Mouse (Mus musculus) hindbrain, embryonic 16.5 days (tissue): ENCODE data around the gene Gm13871. TPM values are rescaled to one million over a fixed set of nuclear protein-coding genes. Genes with fewer than 3 reads are reported as not detected.
"Not testable (repeated sequence)": the region's sequence is repeated elsewhere in the genome, so short reads cannot be mapped to it uniquely, and the experiment has no call there.

Source experiments
- ATAC-seq: fragments of 200-750 bp; cut with Nextera tagmentation; 2 replicates; pipeline ENCODE4 v1.8.0; 2017; ENCODE audit warnings: moderate TSS enrichment, moderate library complexity
- H3K27ac ChIP-seq: fragments of 300-500 bp; sonication (generic); 2 replicates; pipeline ENCODE4 v1.5.1; 2014; ENCODE audit warnings: low read depth, mild to moderate bottlenecking, control low read depth, low read length, moderate library complexity
- H3K27me3 ChIP-seq: fragments of 300-500 bp; sonication (generic); replicated peaks from 2 replicates; pipeline ENCODE4 v1.6.1; 2014; ENCODE audit warnings: low read length; ENCODE audit not compliant: control insufficient read depth, insufficient read depth
- H3K36me3 ChIP-seq: fragments of 300-500 bp; sonication (generic); 2 replicates; pipeline ENCODE4 v1.6.1; 2014; ENCODE audit warnings: mild to moderate bottlenecking, low read length, moderate library complexity, mixed read lengths; ENCODE audit not compliant: control insufficient read depth, insufficient read depth
- H3K4me1 ChIP-seq: fragments of 300-500 bp; sonication (generic); 2 replicates; pipeline ENCODE4 v1.6.1; 2014; ENCODE audit warnings: low read depth, low read length; ENCODE audit not compliant: control insufficient read depth, insufficient read depth
- H3K4me2 ChIP-seq: fragments of 300-500 bp; sonication (generic); 2 replicates; pipeline ENCODE4 v1.6.1; 2014; ENCODE audit warnings: mild to moderate bottlenecking, low read length, control low read depth, moderate library complexity
- H3K4me3 ChIP-seq: fragments of 300-500 bp; sonication (generic); 2 replicates; pipeline ENCODE4 v1.5.1; 2014; ENCODE audit warnings: mild to moderate bottlenecking, low read length, control low read depth, moderate library complexity
- H3K9ac ChIP-seq: fragments of 300-500 bp; sonication (generic); 2 replicates; pipeline ENCODE4 v1.6.1; 2014; ENCODE audit warnings: low read depth, mild to moderate bottlenecking, control low read depth, low read length, moderate library complexity
- H3K9me3 ChIP-seq: fragments of 300-500 bp; sonication (generic); 2 replicates; pipeline ENCODE4 v1.6.1; 2014; ENCODE audit warnings: mild to moderate bottlenecking, low read length, moderate library complexity; ENCODE audit not compliant: control insufficient read depth
- WGBS: fragments of 180-500 bp; shearing (Covaris S2); extraction: QIAGEN DNeasy Blood & Tissue Kit; methylation state at CpG from one replicate; pipeline ENCODE4 v1.1.7; 2014; 5-methylcytosine and 5-hydroxymethylcytosine counted together
- polyA plus RNA-seq: library from polyadenylated mRNA; unstranded; fragments of >200 nt; fragmentation: Nextera tagmentation; extraction: Ambion mirVana; gene quantifications from 2 replicates; pipeline ENCODE4 v1.2.1, GENCODE M21; 2015

The Gm13871 gene
- not detected in 2 replicates for polyA plus RNA-seq

GRCm38 (mm10) chr4:73905853-73906252, at the start of gene Gm13871:
Gene Gm13871, minus strand, starts transcription at chr4:73905953.
- not testable (repeated sequence) for H3K4me3 ChIP-seq, H3K9ac ChIP-seq, H3K36me3 ChIP-seq, H3K9me3 ChIP-seq, H3K4me1 ChIP-seq, H3K4me2 ChIP-seq, H3K27ac ChIP-seq, H3K27me3 ChIP-seq, ATAC-seq
- WGBS: no CpG with 5 or more reads among the region's 4 CpGs

- Histone ChIP-seq H3K4me1 (no peaks in the 10 kb centered on the region), H3K36me3 (no peaks in the 10 kb centered on the region), H3K4me3 (no peak within 1 kb of the TSS), H3K9me3 (no peaks in the 10 kb centered on the region), H3K4me2 (no peak within 1 kb of the TSS), H3K27ac (no peak within 1 kb of the TSS), H3K27me3 (no peaks in the 10 kb centered on the region), H3K9ac (no peak within 1 kb of the TSS)
- ATAC-seq: no peak
- WGBS: 81% methylated on average over 8 of the region's 8 CpGs
Observed at GRCm38 (mm10) chr4:73950375-73950896, 44.7 kb upstream of the Gm13871 start, which contains the start of gene 2310002L09Rik. Gene 2310002L09Rik, minus strand, starts transcription at chr4:73950846.

GRCm38 (mm10) chr4:73920660-73921059, 14.9 kb upstream of the Gm13871 start, which contains the start of gene Gm11756:
Gene Gm11756, minus strand, starts transcription at chr4:73920760.
- not testable (repeated sequence) for H3K9me3 ChIP-seq, H3K27me3 ChIP-seq, H3K4me2 ChIP-seq, H3K9ac ChIP-seq, H3K27ac ChIP-seq, ATAC-seq, H3K36me3 ChIP-seq, H3K4me1 ChIP-seq, H3K4me3 ChIP-seq
- 93% methylated on average over 6 of the region's 6 CpGs for WGBS

GRCm38 (mm10) chr4:73891012-73891411, 14.7 kb downstream of the Gm13871 start, which contains the start of gene Gm11757:
Gene Gm11757, minus strand, starts transcription at chr4:73891112.
- H3K27me3 ChIP-seq, H3K27ac ChIP-seq, H3K9me3 ChIP-seq, H3K9ac ChIP-seq, H3K4me2 ChIP-seq, H3K4me1 ChIP-seq, H3K36me3 ChIP-seq, H3K4me3 ChIP-seq, ATAC-seq: not testable (repeated sequence)
- no CpG with 5 or more reads among the region's 4 CpGs for whole genome bisulfite sequencing

GRCm38 (mm10) chr4:73876166-73876565, 29.6 kb downstream of the Gm13871 start, which contains the start of gene Gm11758:
Gene Gm11758, minus strand, starts transcription at chr4:73876266.
- not testable (repeated sequence) for H3K36me3 ChIP-seq, H3K4me1 ChIP-seq, H3K27me3 ChIP-seq, ATAC-seq, H3K27ac ChIP-seq, H3K4me3 ChIP-seq, H3K9ac ChIP-seq, H3K4me2 ChIP-seq, H3K9me3 ChIP-seq
- WGBS: no CpG with 5 or more reads among the region's 4 CpGs

Other genes with a start within 250 kb of the Gm13871 start
- not detected in 2 replicates for gene Gm11239, start 237.6 kb downstream of the Gm13871 start, polyA plus RNA-seq
- gene Gm428, start 222.4 kb downstream of the Gm13871 start, polyA plus RNA-seq: not detected in 2 replicates
- 0.46 and 0.57 TPM in 2 replicates for gene Rasef, start 115.0 kb downstream of the Gm13871 start, polyA plus RNA-seq
- not detected in 2 replicates for gene Gm11758, start 29.7 kb downstream of the Gm13871 start, polyA plus RNA-seq
- not detected in 2 replicates for gene Gm11757, start 14.8 kb downstream of the Gm13871 start, polyA plus RNA-seq
- not detected in 2 replicates for gene Gm11756, start 14.8 kb upstream of the Gm13871 start, polyA plus RNA-seq
- 0.36 TPM in 1 of 2 replicates, not detected in the other for gene 2310002L09Rik, start 44.9 kb upstream of the Gm13871 start, polyA plus RNA-seq
- gene Frmd3, start 107.5 kb upstream of the Gm13871 start, polyA plus RNA-seq: 34.9 and 37.3 TPM in 2 replicates